Mouse (Mus musculus): Measurements from ENCODE around the gene Gtf2a1. TPM values are rescaled to one million over a fixed set of nuclear protein-coding genes. Genes with fewer than 3 reads are reported as not detected.
"Not testable (repeated sequence)": the region's sequence is repeated elsewhere in the genome, so short reads cannot be mapped to it uniquely, and the experiment has no call there.

The Gtf2a1 gene
- polyA plus RNA-seq, 1 experiment from 2014 or later = 24.7 TPM

DNA sequence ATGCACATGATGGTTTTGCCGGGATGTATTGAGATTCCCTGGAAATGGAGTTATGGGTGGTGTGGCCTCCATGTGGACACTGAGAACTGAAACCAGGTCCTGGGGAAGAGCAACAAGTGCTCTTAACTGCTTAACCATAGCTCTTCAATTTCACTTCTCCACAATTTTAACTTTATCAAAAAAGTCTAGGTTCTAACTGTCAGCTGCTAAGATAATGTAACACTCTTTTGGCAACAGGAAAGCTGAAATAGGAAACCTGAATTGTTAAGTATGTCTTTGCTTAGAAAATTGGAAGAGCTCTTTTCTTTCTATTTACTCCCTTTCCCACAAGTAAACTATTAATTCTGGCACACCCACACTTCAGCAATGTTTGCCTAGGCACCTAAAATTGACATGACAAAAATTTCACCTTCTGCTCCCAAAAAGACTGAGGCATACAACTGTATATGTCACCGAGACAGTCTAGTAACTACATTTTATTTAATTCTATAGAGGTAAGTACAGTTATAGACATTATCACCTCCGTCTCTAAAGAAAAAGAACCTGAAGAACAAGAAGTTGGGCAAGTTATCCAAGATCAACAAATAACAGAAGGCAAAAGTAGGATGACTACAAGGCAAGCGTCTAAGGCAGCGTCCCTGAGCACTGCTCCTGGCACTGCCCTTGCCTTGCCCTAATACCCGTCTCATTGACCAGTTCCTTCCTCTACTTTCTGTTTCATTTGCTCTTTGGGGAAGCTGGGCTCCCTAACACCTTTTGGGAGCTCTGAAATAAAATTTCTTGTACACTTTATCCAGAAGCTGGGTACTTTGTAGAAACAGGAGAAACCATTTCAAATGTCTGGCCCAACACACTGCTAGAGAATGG is 8.8 kb downstream of the Gtf2a1 start:
- H3K4me2 ChIP-seq (ENCODE audit: low read length) = no peak overlapping the region
- ATAC-seq (ENCODE audit: insufficient number of reproducible peaks, insufficient read depth, low FRiP score, low read depth) = no peak
- peaks cover 0 to 21% of the 10 kb centered on the region in 2 experiments; a peak in 2 of 4 replicates for H3K4me1 ChIP-seq (ENCODE audit: control insufficient read depth in 2 of 2, insufficient read depth in 2 of 2, low read length in 2 of 2)
- H3K27me3 ChIP-seq (ENCODE audit: control insufficient read depth, insufficient read depth, low read length) = no peaks in the 10 kb centered on the region
- H3K27ac ChIP-seq (replicated peaks in 1 of 2; ENCODE audit: control insufficient read depth in 1 of 2, insufficient read depth in 1 of 2, low read depth in 2 of 2, low read length in 2 of 2) = no peak overlapping the region
- H3K9ac ChIP-seq (ENCODE audit: low read length) = no peak overlapping the region
- H3K36me3 ChIP-seq (ENCODE audit: control insufficient read depth, insufficient read depth, low read length) = peaks cover 74% of the 10 kb centered on the region
- no peaks in the 10 kb centered on the region for H3K9me3 ChIP-seq (ENCODE audit: control insufficient read depth, low read length)
- WGBS = 89% methylated on average over 6 of the region's 6 CpGs
- no peak overlapping the region for H3K4me3 ChIP-seq (ENCODE audit: control insufficient read depth in 1 of 2, insufficient read depth in 1 of 2, low read depth in 1 of 2, low read length in 2 of 2)

DNA sequence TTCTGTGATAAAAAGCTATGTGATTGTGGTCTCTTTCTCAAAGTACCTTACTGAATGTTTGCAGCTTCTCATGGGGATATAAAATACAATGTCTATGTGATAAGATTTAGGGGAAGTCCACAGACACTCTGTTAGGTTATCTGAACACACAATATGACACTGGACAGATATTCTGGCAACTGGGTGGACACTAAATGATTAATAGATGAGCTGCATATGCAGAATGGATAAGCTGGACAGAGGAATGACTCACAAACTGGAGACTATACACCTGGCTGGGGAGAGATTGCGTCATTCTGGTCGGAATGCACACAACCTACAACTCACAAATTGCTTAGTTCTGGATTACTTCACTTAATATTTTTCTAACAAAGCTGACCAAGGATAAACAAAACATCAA is 10.6 kb downstream of the Gtf2a1 start:
- Histone ChIP-seq H3K27ac (replicated peaks in 1 of 2; ENCODE audit: control insufficient read depth in 1 of 2, insufficient read depth in 1 of 2, low read depth in 2 of 2, low read length in 2 of 2) (no peak overlapping the region), H3K9me3 (ENCODE audit: control insufficient read depth, low read length) (no peaks in the 10 kb centered on the region), H3K36me3 (ENCODE audit: control insufficient read depth, insufficient read depth, low read length) (peaks cover 77% of the 10 kb centered on the region), H3K9ac (ENCODE audit: low read length) (no peak overlapping the region), H3K4me2 (ENCODE audit: low read length) (no peak overlapping the region), H3K27me3 (ENCODE audit: control insufficient read depth, insufficient read depth, low read length) (no peaks in the 10 kb centered on the region), H3K4me1 (ENCODE audit: control insufficient read depth in 2 of 2, insufficient read depth in 2 of 2, low read length in 2 of 2) (peaks cover 0 to 20% of the 10 kb centered on the region in 2 experiments; a peak in 2 of 4 replicates), H3K4me3 (ENCODE audit: control insufficient read depth in 1 of 2, insufficient read depth in 1 of 2, low read depth in 1 of 2, low read length in 2 of 2) (no peak overlapping the region)
- no peak for ATAC-seq (ENCODE audit: insufficient number of reproducible peaks, insufficient read depth, low FRiP score, low read depth)
- WGBS = 91% methylated on average over 2 of the region's 2 CpGs

DNA sequence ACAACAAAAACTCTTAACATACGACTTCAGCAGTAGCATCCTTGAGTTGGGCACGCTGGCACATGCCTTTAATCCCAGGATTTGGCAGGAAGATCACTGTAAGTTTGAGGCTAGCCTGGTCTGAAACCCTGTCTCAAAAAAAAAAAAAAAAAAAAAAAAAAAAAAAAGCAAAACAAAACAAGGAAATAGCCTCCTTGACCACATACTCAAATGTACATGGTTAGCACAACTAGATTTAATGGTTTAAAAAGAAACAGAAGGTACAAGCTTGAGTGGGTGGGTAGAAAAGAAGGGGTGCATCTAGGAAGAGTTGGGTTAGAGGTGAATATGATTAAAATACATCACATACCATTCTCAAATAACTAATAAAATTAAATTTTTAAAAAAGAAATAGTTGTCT is 18.6 kb downstream of the Gtf2a1 start:
- no peak overlapping the region for H3K4me3 ChIP-seq (ENCODE audit: control insufficient read depth in 1 of 2, insufficient read depth in 1 of 2, low read depth in 1 of 2, low read length in 2 of 2)
- H3K27me3 ChIP-seq (ENCODE audit: control insufficient read depth, insufficient read depth, low read length) = no peaks in the 10 kb centered on the region
- no peaks in the 10 kb centered on the region for H3K4me1 ChIP-seq (ENCODE audit: control insufficient read depth in 2 of 2, insufficient read depth in 2 of 2, low read length in 2 of 2)
- H3K4me2 ChIP-seq (ENCODE audit: low read length) = no peak overlapping the region
- no peak overlapping the region for H3K27ac ChIP-seq (replicated peaks in 1 of 2; ENCODE audit: control insufficient read depth in 1 of 2, insufficient read depth in 1 of 2, low read depth in 2 of 2, low read length in 2 of 2)
- no peaks in the 10 kb centered on the region for H3K9me3 ChIP-seq (ENCODE audit: control insufficient read depth, low read length)
- H3K9ac ChIP-seq (ENCODE audit: low read length) = no peak overlapping the region
- ATAC-seq (ENCODE audit: insufficient number of reproducible peaks, insufficient read depth, low FRiP score, low read depth) = no peak
- peaks cover 90% of the 10 kb centered on the region for H3K36me3 ChIP-seq (ENCODE audit: control insufficient read depth, insufficient read depth, low read length)
- WGBS = 89% methylated on average over 2 of the region's 2 CpGs

DNA sequence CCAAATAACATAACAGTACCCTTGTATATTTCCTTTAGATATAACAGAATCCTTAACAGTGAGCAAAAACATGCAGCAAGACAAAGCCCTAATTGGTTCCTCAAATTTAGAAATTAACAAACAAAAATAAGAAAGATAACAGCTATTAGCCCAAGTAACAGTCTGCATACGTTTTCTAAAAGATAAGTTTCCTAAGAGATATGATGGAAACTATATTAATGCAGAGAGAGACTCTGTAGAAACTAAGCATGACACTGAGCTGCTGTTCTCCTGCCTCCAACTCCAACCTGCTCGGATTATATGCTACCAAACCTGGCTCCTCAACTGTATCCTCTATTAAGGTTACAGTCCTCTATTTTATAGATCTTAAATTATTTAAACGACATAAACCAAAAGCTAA is 21.0 kb downstream of the Gtf2a1 start:
- H3K27me3 ChIP-seq (ENCODE audit: control insufficient read depth, insufficient read depth, low read length) = no peaks in the 10 kb centered on the region
- H3K4me2 ChIP-seq (ENCODE audit: low read length) = no peak overlapping the region
- peaks cover 93% of the 10 kb centered on the region for H3K36me3 ChIP-seq (ENCODE audit: control insufficient read depth, insufficient read depth, low read length)
- no peaks in the 10 kb centered on the region for H3K9me3 ChIP-seq (ENCODE audit: control insufficient read depth, low read length)
- H3K4me3 ChIP-seq (ENCODE audit: control insufficient read depth in 1 of 2, insufficient read depth in 1 of 2, low read depth in 1 of 2, low read length in 2 of 2) = no peak overlapping the region
- ATAC-seq (ENCODE audit: insufficient number of reproducible peaks, insufficient read depth, low FRiP score, low read depth) = no peak
- WGBS = 78% methylated on average over 3 of the region's 3 CpGs
- H3K27ac ChIP-seq (replicated peaks in 1 of 2; ENCODE audit: control insufficient read depth in 1 of 2, insufficient read depth in 1 of 2, low read depth in 2 of 2, low read length in 2 of 2) = no peak overlapping the region
- no peaks in the 10 kb centered on the region for H3K4me1 ChIP-seq (ENCODE audit: control insufficient read depth in 2 of 2, insufficient read depth in 2 of 2, low read length in 2 of 2)
- H3K9ac ChIP-seq (ENCODE audit: low read length) = no peak overlapping the region

DNA sequence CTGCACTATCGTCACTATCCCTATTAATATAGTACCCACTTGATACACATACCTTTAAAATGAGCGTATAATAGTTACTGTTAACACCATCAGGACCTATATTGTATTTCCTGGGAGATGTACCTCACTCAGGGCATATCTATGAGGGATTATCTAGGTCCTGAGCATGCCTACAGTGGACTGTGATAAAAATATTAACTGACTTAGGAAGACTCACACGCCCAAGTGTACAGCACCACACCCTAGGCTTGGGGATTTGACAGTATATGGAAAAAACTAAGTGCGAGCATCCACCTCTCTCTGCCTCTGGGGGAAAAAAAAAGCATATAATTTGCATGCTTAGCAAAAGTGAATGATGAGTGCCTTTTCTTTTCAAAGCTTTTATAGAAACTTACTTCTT is 23.1 kb downstream of the Gtf2a1 start:
- 91% methylated on average over 4 of the region's 4 CpGs for WGBS
- H3K9ac ChIP-seq (ENCODE audit: low read length) = no peak overlapping the region
- no peak overlapping the region for H3K4me3 ChIP-seq (ENCODE audit: control insufficient read depth in 1 of 2, insufficient read depth in 1 of 2, low read depth in 1 of 2, low read length in 2 of 2)
- H3K27ac ChIP-seq (replicated peaks in 1 of 2; ENCODE audit: control insufficient read depth in 1 of 2, insufficient read depth in 1 of 2, low read depth in 2 of 2, low read length in 2 of 2) = no peak overlapping the region
- peaks cover 95% of the 10 kb centered on the region for H3K36me3 ChIP-seq (ENCODE audit: control insufficient read depth, insufficient read depth, low read length)
- no peaks in the 10 kb centered on the region for H3K4me1 ChIP-seq (ENCODE audit: control insufficient read depth in 2 of 2, insufficient read depth in 2 of 2, low read length in 2 of 2)
- no peak for ATAC-seq (ENCODE audit: insufficient number of reproducible peaks, insufficient read depth, low FRiP score, low read depth)
- H3K9me3 ChIP-seq (ENCODE audit: control insufficient read depth, low read length) = no peaks in the 10 kb centered on the region
- H3K27me3 ChIP-seq (ENCODE audit: control insufficient read depth, insufficient read depth, low read length) = no peaks in the 10 kb centered on the region
- no peak overlapping the region for H3K4me2 ChIP-seq (ENCODE audit: low read length)

DNA sequence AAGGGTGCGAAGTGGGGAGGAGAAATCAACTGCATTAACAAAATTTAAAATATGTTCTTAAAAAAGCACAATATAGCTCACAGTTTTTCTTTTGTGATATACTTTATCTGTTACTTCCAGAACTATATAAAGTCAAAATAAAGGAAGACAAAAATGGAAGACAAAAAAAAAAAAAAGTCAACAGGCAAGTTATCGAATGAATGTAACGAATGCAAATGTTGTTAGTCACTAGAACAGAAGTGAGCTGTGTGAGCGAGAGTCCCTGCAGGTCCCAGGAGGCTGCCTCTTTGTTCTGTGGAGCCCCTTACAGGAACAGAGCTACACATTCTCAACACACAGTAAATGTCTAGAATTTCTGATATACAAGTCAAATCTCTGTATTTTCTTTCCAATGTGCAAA is 32.1 kb downstream of the Gtf2a1 start:
- 90% methylated on average over 4 of the region's 4 CpGs for WGBS
- H3K36me3 ChIP-seq (ENCODE audit: control insufficient read depth, insufficient read depth, low read length) = peaks cover 51% of the 10 kb centered on the region
- H3K4me1 ChIP-seq (ENCODE audit: control insufficient read depth in 2 of 2, insufficient read depth in 2 of 2, low read length in 2 of 2); ATAC-seq (ENCODE audit: insufficient number of reproducible peaks, insufficient read depth, low FRiP score, low read depth); H3K9me3 ChIP-seq (ENCODE audit: control insufficient read depth, low read length); H3K4me3 ChIP-seq (ENCODE audit: control insufficient read depth in 1 of 2, insufficient read depth in 1 of 2, low read depth in 1 of 2, low read length in 2 of 2); H3K9ac ChIP-seq (ENCODE audit: low read length); H3K27ac ChIP-seq (replicated peaks in 1 of 2; ENCODE audit: control insufficient read depth in 1 of 2, insufficient read depth in 1 of 2, low read depth in 2 of 2, low read length in 2 of 2); H3K27me3 ChIP-seq (ENCODE audit: control insufficient read depth, insufficient read depth, low read length); H3K4me2 ChIP-seq (ENCODE audit: low read length): not testable (repeated sequence)

DNA sequence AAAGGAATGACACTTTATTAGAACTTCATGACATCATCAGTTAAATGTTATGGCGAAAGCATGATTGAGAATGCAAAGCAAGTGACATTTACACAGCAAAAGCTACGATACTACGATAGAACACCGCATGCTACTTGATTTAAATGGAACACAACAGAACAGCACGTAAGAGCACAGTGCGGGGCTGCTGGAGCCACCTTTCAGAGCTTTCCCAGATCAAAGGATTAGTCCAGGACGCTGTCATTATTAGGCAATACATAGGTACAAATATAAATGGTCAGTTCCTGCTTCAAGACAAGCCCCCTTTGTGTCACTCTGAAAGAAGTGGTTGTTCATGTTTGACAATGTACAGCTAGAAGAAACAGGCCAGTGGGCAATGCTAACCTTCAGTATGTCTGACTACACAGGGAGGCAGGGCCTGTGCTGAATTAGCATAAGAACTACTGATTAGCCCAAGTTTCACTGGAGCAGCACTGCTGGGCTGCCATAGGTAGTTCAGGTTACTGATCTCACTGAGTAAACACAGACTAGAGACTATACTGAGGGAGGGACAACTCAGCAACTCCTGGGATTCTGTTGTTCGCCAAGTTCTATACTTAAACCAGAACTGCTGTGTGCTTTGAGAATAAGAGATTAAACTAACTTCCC is 32.8 kb downstream of the Gtf2a1 start:
- H3K4me3 ChIP-seq (ENCODE audit: control insufficient read depth in 1 of 2, insufficient read depth in 1 of 2, low read depth in 1 of 2, low read length in 2 of 2); H3K4me1 ChIP-seq (ENCODE audit: control insufficient read depth in 2 of 2, insufficient read depth in 2 of 2, low read length in 2 of 2); H3K9ac ChIP-seq (ENCODE audit: low read length); H3K9me3 ChIP-seq (ENCODE audit: control insufficient read depth, low read length); H3K27me3 ChIP-seq (ENCODE audit: control insufficient read depth, insufficient read depth, low read length); H3K4me2 ChIP-seq (ENCODE audit: low read length); ATAC-seq (ENCODE audit: insufficient number of reproducible peaks, insufficient read depth, low FRiP score, low read depth); H3K27ac ChIP-seq (replicated peaks in 1 of 2; ENCODE audit: control insufficient read depth in 1 of 2, insufficient read depth in 1 of 2, low read depth in 2 of 2, low read length in 2 of 2): not testable (repeated sequence)
- H3K36me3 ChIP-seq (ENCODE audit: control insufficient read depth, insufficient read depth, low read length) = peaks cover 45% of the 10 kb centered on the region
- WGBS = 88% methylated on average over 8 of the region's 8 CpGs
